Mouse (Mus musculus) adrenal gland, postnatal 14 days (tissue): ENCODE data around the gene Orm1. TPM values are rescaled to one million over a fixed set of nuclear protein-coding genes. Genes with fewer than 3 reads are reported as not detected.
A peak's percentile ranks its signal among the peaks of the same experiment; 100 is the strongest.

Source experiments
- DNase-seq: peaks from one replicate; pipeline ENCODE4 v3.0.0; 2021; ENCODE audit warnings: mixed read lengths
- long read RNA-seq, 2 experiments: library from polyadenylated mRNA; stranded (forward); transcript quantifications; one replicate each; pipeline ENCODE4 v2.0.0; 2021
- total RNA-seq: library from RNA; stranded (reverse); gene quantifications from 2 replicates; pipeline ENCODE4 v1.2.3, GENCODE M21; 2021

Orm1 gene
- total RNA-seq, result 7.2 and 16.7 TPM in 2 replicates
- long read RNA-seq, experiment 1, transcript Orm1-201 (6 exons, 775 nt), result major isoform, 10 of 12 reads
- long read RNA-seq, experiment 1, partial matches to known transcripts, result 2 of 12 reads
- long read RNA-seq, experiment 1, other reads (novel, unspliced or antisense), result 0 of 12 reads
- long read RNA-seq, experiment 2, partial matches to known transcripts, result 4 of 9 reads
- long read RNA-seq, experiment 2, other reads (novel, unspliced or antisense), result 1 of 9 reads

DNA sequence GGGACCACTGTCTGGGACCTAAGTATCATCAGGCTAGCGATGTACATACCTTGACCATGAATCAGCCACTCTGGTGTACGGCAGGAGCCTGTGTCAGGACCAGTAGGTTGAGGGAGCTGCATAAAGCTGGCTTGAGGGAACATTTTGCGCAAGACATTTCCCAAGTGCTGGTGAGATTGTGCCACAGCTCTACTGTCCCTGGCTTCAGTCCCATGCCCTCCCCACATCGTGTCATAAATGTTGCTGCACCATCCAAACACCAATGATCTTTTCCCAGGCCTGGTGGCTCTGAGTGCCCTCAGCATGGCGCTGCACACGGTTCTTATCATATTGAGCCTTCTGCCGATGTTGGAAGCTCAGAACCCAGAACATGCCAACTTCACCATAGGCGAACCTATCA lies at the start of gene Orm1:
Orm1 (plus strand) TSS at position 266 of the 400 bp plus-strand sequence.
- peak; percentile 78 for DNase-seq

DNA sequence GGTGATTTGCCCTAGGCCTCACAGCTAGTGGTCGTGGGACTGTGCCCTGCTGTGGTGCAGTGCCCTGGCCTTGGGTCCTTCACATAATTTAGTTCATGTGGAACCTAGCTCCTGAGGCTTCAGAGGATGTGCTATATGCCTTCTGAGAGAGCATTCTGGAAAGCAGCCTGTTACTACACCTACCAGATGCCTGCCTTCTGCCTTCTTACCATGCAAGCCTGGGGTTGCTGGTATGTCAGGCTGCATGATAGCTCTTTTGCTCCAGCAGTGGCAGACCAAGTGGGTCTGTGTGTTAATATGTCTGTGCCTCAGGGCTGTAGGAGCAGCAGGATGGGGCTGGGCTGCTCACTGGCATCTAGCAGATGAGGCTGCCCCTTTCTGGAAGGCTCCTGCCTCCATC lies 48.7 kb upstream of the Orm1 start:
- no peak for DNase-seq

DNA sequence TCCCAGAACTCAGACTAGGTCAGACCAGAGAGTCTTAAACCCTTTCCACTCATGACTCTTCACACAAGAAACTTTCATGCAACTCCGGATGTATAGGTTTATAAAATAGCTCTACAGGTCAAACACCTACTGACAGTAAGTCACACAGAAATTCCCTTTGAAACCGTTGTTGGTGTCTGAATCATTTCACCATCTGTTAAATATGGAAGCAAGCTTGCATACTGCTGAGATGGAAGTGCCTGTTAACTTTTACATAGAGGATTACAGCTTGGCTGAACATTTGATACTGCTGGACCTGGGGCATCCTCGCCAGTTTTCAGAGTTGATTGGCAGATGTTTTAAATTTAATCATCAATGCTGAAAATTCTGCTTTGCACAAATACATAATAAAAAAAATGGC lies 48.1 kb upstream of the Orm1 start:
- no peak for DNase-seq

DNA sequence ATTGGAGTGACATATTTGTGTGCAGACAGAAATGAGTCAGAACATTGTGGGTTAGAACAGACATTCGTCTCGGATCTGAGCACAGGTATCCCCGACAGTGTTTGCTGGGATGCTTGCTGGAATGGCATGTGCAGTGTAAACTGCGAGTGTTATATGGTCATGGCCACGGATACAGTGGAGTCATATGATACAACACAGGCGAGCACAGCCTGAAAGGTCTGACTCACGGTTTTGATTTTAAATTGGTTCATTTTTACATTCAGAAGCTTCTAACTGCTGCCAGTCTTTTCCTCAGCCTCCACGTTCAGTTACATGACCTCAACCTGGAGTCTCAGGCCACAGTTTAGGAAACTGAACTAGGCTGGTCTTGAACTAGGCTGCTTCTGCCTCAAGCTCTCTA lies 47.5 kb upstream of the Orm1 start:
- no peak for DNase-seq

DNA sequence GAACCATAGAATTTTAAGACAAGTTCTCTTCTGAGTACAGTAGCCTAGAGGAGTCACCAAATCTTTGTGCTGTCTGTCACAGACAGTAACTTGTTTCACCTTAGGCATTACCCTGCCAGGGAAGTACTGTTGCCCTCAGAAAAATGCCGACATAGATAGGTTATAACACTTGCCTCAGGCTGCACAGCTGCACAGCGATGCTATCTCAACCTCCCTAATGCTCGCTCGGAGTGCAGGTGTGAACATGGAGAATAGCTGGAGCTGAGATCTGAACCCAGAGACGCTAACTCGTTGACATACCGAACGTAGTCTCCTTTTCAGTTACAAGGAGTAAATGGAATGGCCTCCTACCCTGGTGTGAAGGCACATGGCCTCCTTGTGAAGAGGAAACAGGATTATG lies 46.2 kb upstream of the Orm1 start:
- DNase-seq, result no peak

DNA sequence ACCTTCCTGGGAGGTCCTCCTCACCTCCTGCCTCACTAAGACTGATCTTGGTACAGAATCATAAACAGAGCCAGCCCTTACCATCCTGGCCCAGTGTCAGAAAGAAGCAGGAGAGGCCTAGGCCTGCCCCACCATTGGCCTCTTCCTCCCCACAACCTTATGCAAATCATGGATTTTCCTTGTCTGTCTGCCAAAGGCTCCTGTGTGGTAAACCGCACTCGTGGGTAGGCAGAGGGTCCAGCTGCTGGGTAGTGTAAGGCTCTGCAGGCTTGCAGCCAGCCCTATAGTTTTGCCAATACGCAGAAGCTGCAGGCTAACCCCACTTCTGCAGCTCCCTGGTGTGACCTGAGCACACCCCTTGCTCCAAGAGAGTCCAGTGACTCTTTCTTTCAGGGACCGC lies 41.7 kb upstream of the Orm1 start:
- DNase-seq, result no peak

DNA sequence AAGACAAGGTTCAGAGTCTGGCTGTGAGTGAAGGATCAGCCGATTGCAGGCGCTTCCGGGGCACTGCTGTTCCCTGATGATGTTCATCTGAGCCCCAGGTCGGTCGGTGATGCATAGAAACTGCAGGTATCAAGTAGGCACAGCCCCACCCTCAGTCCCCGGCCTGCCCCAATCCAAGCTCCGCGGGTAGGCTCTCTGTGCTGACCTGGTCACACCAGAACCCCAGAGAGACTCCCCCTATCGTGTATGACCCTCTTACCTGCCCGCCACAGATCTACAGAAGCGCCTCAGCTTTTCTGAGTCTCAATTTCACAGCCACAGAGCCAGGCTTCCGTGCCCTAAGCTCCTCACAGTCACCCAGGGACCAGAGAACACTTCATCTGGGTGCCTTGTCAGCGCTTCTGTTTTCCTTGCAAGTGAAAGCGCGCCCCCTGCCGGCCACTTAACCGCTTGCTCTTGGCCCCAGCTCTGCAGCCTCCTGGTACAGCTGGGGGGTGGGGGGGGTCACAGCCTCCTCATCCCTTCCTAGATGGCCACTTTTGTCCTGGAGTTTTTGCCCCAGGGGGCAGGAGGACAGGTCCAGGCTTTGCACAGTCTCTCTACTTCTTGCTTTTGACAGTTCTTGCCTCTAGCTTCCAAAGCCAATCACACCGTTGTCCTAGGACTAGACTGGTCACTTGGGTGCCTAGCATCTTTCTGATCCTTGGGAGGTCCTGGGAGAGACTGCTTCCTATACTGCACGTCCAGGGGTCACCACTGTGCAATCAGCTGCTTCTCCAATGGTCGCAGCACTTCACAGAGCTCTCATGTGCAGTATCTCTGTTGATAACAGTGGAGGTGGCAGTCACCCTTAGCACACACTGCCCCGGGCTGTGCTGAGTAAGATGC lies 36.9 kb upstream of the Orm1 start:
- peak; percentile 94 for DNase-seq

DNA sequence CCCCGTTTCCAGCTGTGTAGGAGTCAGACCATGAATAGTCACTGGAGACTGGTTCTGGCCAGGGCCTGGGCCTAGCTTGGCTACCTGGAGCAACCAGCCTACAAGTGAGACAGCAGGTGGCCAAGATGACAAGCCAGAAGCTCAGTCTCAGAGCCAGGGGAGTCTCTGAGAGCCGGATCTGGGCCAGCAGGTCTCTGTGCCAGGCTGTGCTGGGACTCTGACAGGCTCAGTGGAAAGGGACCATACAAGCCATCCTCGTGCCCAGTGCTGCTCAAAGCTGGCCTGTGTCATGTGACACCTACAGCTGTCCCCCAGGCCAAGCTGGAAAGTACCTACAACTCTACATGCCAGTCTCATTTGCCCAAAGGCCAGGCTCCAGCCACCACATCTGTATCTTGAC lies 36.0 kb upstream of the Orm1 start:
- DNase-seq, result peak; percentile 52

DNA sequence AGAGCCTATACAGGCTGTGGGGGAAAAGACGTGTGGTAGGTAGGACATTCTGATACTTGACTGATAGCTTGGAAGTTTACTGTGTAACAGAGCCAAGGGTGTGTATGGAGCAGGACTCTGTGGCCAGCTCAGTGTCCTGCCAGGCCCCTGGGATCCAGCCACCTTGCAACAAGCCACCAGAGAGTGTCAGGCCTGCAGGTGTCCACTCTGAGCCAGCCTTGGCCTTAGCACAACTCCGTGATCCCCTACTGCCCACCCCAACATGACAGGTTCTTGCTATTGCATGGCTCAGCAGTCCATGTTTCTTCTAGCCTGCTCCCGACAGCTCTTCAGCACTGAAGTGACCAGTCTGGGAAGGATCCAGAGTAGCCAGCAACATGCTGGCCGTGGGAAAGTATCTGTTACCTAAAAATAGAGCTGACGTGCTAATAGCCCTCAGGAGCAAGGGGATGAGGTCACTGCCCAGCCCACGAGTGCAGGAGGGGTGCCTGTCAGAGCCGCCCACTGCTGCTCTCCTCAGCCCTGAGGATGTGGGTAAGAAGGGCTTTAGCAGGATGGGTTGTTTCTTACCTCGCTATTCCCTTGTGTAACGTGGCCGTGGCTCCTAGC lies 34.0 kb upstream of the Orm1 start:
- DNase-seq, result peak; percentile 41

DNA sequence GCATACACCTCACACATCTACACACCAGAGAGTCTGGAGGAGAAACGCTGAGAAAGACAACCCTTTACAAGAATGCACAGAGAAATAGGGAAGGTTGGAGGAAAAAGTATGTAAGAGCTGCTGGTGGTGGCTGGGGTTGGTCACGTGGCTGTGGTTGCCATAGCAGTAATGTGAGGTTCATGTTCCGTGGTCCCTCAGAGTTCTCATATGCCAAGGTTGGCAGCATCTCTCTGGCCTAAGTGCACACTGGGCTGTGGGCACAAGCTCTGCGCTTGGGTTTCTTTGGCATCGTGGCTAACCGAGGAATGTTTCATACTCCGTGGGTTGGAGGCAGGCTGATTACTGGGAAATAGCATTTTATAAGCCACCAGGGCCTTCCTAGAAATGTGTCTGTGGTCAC lies 32.9 kb upstream of the Orm1 start:
- no peak for DNase-seq

DNA sequence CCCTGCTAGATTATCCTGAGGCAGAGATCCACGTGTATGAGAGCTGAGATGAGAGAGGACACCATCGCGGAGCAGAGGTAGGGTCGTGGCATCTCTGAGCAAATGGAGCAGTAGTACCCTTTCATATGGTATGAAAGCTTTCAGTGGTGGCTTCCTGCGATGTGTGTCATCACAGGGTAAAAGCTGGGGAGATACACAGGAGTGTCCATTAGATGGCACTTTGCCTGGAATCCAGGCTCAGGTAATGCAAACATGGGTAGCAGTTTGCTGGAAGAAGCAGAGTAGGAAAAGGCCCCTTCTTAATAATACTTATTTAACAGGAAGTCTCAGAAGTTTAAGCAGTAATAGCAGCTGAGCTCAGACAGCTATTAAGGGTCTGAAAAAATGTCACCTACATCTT lies 30.3 kb upstream of the Orm1 start:
- no peak for DNase-seq

DNA sequence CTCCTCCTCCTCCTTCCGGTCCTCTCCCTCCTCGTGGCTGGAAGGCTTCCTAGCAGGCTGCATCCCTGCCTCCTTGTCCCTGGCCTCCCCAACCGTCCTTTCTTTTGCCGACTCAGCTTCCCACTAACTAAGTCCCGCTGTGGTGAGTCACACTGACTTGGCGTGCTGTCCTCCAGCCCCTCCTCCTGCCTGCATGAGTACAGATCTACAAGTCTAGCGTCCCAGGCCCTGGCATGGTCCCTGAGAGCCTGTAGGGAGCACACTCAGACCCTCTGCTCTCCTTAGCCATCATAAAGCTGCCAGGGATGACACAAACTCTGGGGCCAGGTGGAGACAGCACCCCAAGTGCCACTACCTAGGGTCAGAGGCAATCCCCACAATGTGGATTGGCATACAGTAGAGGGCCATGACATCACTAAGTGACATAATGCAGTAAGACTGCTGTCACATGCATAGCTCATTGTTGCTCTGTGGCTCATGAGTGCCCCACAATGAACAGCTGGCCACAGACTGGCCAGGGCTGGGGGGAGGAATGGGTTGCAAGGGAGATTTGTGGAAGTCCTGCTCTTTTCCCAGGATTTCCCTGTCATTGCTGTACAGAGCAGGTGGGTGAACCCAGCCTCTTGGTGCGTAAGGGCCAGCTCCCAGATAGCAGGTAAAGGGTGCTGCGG lies 28.1 kb upstream of the Orm1 start:
- peak; percentile 85 for DNase-seq

DNA sequence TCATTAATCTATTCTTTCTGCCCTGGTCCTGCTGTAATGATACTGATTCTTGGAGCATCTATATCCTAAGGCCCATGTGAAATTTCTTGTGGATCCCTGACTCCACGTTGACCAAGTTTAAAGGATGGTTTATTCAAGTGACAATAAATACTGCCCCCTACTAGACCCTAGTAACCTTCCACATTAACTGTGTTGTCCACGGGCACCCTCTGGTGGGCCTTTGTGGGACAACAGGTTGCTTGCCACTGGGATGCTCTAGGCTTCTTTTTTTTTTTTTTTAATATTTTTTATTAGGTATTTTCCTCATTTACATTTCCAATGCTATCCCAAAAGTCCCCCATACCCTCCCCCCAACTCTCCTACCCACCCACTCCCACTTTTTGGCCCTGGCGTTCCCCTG lies 24.8 kb upstream of the Orm1 start:
- peak; percentile 72 for DNase-seq

DNA sequence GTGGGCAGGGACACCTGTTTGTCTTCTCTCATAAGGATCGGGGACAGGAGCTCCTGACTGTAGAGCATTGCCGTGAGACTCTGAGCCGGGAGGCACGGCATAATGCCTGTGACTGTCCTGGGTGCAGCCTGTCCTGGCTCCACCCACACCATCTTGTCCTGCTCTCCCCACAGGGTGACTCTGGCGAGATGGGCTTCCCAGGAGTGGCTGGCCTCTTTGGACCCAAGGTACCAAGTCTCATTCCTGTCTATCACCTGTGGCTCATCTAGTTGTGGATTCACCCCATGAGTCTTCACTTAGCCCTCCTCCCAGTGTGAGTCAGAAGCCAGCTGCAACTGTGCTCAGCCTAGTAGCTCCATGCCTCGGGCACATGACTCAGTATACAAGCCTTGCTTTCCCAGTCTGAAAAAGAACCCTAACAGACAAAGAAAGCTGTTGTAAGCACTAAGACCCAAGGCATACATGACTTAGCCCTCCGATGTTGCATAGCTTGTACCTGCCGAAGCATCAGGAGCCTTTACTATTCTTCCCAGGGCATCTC lies 21.0 kb upstream of the Orm1 start:
- DNase-seq, result peak; percentile 45

DNA sequence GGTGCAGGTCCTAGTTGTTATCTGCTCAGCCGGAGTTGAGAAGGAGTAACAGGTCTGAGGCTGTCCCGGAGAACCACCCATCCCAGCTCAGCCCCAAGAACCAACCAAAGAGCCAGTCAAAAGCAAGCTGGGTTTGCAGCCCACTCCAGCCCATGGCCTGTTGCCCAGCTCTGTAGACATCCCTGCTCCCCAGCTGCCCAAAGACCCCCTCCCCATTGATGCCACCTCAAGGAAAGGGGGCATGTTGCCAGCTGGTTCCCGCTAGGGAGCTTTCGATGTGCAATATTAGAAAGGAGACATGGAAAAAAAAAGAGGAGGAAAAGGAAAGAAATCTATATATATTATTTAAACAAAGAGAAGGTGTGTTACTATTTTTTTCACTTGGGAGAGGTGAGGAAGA lies 11.0 kb upstream of the Orm1 start:
- DNase-seq, result no peak

DNA sequence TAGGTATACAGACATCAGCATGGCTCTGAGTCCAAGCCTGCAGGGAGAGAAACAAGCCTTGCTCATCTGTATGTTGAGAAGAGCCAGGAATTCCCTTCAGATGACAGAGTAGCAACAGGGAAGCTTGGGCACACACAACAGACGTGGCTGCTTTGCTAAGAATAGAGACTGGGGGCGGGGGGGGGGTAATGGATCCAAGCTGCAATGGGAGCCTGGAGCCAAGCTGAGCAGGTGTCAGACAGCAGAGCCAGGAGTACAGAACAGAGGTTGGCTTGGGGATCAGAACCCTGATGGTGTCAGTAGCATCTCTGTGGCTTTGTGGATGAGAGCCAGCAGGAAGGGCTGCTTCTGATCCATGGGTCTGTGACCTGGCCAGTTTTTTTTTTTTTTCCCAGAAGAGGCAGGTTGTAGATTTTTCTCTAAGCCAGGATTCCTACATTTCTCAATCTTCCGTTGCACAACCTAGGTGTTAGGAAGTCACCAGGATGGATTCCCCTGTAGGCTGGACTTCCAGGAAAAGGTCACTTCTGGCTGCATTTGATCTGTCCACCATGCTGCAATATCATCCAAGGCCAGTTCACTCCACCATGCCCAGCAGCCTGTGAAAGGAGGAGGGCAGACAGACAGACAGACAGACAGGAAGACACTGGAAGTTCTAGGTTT lies 5.8 kb upstream of the Orm1 start:
- no peak for DNase-seq

DNA sequence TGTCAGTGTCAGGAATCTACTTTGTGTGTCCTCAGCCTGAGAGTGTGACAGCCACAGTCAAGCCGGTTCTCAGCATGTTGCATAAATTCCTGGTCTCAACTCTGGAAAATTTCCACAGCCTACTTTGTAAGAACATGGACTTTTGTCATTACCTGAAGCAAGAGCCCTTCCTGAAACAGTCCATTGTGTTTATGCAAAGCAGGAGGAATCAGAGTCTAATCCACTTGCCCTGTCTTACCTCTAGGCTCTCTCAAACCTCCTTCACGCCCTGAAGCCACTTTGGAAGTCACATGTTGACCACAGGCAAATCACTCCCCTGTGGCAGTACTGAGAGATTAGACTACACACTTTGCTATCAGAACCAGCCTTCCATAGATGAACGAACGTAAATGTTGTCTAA lies 1.9 kb upstream of the Orm1 start:
- no peak for DNase-seq

DNA sequence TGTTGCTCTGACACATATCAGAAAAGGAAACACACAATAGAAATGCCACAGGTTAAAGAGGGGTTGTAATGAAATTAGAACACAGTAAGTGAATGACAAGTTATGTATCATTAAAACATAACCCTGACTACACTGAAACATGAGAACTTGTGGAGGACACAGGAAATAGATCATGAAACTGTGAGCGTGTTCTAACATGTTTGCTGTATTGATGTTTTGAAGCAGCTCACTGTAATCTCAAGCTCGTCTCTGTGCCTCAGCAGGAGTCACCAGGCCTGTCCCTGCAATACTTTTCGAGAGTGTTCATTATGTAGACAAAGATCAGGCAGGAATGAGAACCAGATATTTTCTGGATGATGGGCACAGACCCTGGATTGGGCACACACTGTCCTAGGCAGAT lies 752 bp upstream of the Orm1 start:
- DNase-seq, result no peak

DNA sequence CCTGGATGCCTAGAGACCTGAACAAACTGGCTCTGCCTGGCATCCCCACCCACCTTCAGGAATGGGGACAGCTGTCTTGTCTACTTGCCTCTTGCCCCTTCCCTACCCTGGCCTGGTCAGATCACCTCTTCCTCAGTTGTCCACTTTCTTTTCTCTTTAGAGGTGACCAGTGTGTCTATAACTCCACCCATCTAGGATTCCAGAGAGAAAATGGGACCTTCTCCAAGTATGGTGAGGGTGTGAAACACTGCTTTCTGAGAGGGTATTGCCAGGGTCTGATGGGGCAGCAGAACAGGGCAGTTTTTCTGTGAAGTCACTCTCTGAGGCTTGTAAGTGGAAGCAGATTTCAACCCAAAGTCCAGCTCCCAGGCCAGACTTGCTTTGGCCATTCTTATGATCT lies 901 bp downstream of the Orm1 start:
- DNase-seq, result no peak

DNA sequence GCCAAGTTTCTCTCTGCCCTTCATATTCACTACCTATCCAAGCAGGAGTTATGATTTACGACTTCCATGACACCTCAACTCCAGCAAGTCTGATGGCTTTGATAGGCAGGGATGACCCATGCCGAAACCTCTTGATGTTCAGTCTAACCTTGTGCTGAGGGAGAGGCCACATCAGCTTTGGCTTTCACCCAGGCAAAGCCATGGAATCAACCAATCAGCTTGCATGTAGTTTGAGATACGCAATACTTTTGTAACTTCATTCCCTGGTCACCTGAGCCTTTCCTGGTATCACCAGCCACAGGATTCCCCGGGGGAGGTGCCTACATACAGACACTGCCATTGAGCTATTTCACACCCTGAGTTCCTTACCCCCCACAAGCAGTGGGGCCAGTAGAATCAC lies 2.3 kb downstream of the Orm1 start:
- DNase-seq, result peak; percentile 41

DNA sequence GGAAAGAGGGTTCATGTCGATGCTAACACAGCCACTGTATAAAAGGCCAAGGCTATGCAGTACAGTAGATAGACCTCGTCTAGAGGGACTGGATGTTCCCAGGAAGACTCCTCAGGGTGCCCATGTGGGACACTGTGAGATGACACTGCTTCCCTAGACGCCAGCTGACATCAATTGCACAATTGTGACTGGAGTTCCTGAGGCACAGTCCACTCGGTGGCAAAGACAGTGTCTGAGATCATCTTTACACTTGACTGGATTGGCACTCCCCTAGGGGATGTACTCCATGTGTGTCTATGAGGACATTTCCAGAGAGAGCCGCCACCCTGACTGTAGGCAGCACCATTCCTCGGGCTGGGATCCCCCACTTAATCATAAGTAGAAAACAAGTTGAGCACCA lies 4.2 kb downstream of the Orm1 start:
- no peak for DNase-seq
